Mouse (Mus musculus): Measurements from ENCODE around the gene Calhm2.
"Not testable (repeated sequence)": the region's sequence is repeated elsewhere in the genome, so short reads cannot be mapped to it uniquely, and the experiment has no call there.

Calhm2 gene

GRCm38 (mm10) chr19:47151332-47152061 is 13.4 kb upstream of the Calhm2 start:
- DNase-seq (ENCODE audit: extremely low read depth, insufficient read length, low spot score): no peak

GRCm38 (mm10) chr19:47149854-47150253 is 11.8 kb upstream of the Calhm2 start:
- no peak for DNase-seq (ENCODE audit: extremely low read depth, insufficient read length, low spot score)

GRCm38 (mm10) chr19:47148267-47148847 is 10.3 kb upstream of the Calhm2 start:
- no peak for DNase-seq (ENCODE audit: extremely low read depth, insufficient read length, low spot score)

- no peak for DNase-seq (ENCODE audit: extremely low read depth, insufficient read length, low spot score)
These were observed 6.1 kb upstream of the Calhm2 start, which contains the start of gene Calhm1 for GRCm38 (mm10) chr19:47144154-47144553. Gene Calhm1 (minus strand): TSS chr19:47144254.

- DNase-seq (ENCODE audit: extremely low read depth, insufficient read length, low spot score): peak; percentile 64
These were observed 4.3 kb upstream of the Calhm2 start for GRCm38 (mm10) chr19:47142438-47142837.

- not testable (repeated sequence) for DNase-seq (ENCODE audit: extremely low read depth, insufficient read length, low spot score)
These were observed 1.5 kb upstream of the Calhm2 start for GRCm38 (mm10) chr19:47139611-47140010.

- DNase-seq (ENCODE audit: extremely low read depth, insufficient read length, low spot score): peak; percentile 79
These were observed 978 bp downstream of the Calhm2 start for GRCm38 (mm10) chr19:47137051-47137581.

GRCm38 (mm10) chr19:47136170-47136569 is 1.9 kb downstream of the Calhm2 start:
- no peak for DNase-seq (ENCODE audit: extremely low read depth, insufficient read length, low spot score)

GRCm38 (mm10) chr19:47135568-47135967 is 2.5 kb downstream of the Calhm2 start:
- no peak for DNase-seq (ENCODE audit: extremely low read depth, insufficient read length, low spot score)

GRCm38 (mm10) chr19:47133161-47133560 is 4.9 kb downstream of the Calhm2 start:
- DNase-seq (ENCODE audit: extremely low read depth, insufficient read length, low spot score): no peak

- DNase-seq (ENCODE audit: extremely low read depth, insufficient read length, low spot score): no peak
These were observed 7.5 kb downstream of the Calhm2 start for GRCm38 (mm10) chr19:47130551-47131125.

- DNase-seq (ENCODE audit: extremely low read depth, insufficient read length, low spot score): no peak
These were observed 9.3 kb downstream of the Calhm2 start for GRCm38 (mm10) chr19:47128835-47129234.

- DNase-seq (ENCODE audit: extremely low read depth, insufficient read length, low spot score): no peak
These were observed 9.9 kb downstream of the Calhm2 start for GRCm38 (mm10) chr19:47128164-47128563.

- no peak for DNase-seq (ENCODE audit: extremely low read depth, insufficient read length, low spot score)
These were observed 15.3 kb downstream of the Calhm2 start for GRCm38 (mm10) chr19:47122802-47123201.

- no peak for DNase-seq (ENCODE audit: extremely low read depth, insufficient read length, low spot score)
These were observed 17.0 kb downstream of the Calhm2 start for GRCm38 (mm10) chr19:47121054-47121453.

- no peak for DNase-seq (ENCODE audit: extremely low read depth, insufficient read length, low spot score)
These were observed 19.5 kb downstream of the Calhm2 start for GRCm38 (mm10) chr19:47118634-47119033.

- no peak for DNase-seq (ENCODE audit: extremely low read depth, insufficient read length, low spot score)
These were observed 33.3 kb downstream of the Calhm2 start for GRCm38 (mm10) chr19:47104641-47105271.

GRCm38 (mm10) chr19:47101080-47101479 is 37.0 kb downstream of the Calhm2 start:
- DNase-seq (ENCODE audit: extremely low read depth, insufficient read length, low spot score): no peak

- peak; percentile 97 for DNase-seq (ENCODE audit: extremely low read depth, insufficient read length, low spot score)
These were observed 47.4 kb downstream of the Calhm2 start, which contains the start of the genes Usmg5 and Pdcd11 for GRCm38 (mm10) chr19:47090550-47091156. Gene Usmg5 (minus strand): TSS chr19:47090647. Gene Pdcd11 (plus strand): TSS chr19:47090768.

GRCm38 (mm10) chr19:47089718-47090525 is 48.2 kb downstream of the Calhm2 start:
- no peak for DNase-seq (ENCODE audit: extremely low read depth, insufficient read length, low spot score)
